Mouse (Mus musculus): Measurements from ENCODE around the gene Zkscan1. TPM values are rescaled to one million over a fixed set of nuclear protein-coding genes. Genes with fewer than 3 reads are reported as not detected.

Gene Zkscan1
- total RNA-seq (2023): 1 to 10 TPM; 6.8 to 8.4 TPM

DNA sequence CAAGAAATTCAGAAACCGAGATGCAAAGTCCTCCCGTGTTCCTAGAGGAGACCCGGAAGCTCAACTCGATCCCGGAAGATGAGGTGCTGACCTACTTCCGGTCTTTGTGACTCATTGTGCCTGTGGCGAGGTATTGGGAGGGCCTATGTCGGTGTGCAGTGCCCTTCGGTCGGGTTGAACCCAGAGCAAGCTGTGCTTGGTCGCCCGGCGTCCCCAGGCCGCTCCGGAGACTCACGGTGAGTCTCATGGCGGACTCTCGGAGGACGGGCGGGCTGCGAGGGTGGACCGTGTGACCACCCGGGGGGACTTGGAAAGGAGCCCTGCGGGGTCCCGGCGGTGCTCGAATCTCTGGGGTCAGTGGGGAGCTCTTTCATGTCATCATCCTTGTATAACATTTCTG lies at the start of gene Zkscan1:
Gene Zkscan1 (plus strand): TSS at position 89 of the 400 bp plus-strand sequence.

GRCm38 (mm10) chr5:138052894-138053293 lies 32.0 kb upstream of the Zkscan1 start, which contains the start of gene Smok3c:
Smok3c (plus strand) TSS chr5:138053194.

DNA sequence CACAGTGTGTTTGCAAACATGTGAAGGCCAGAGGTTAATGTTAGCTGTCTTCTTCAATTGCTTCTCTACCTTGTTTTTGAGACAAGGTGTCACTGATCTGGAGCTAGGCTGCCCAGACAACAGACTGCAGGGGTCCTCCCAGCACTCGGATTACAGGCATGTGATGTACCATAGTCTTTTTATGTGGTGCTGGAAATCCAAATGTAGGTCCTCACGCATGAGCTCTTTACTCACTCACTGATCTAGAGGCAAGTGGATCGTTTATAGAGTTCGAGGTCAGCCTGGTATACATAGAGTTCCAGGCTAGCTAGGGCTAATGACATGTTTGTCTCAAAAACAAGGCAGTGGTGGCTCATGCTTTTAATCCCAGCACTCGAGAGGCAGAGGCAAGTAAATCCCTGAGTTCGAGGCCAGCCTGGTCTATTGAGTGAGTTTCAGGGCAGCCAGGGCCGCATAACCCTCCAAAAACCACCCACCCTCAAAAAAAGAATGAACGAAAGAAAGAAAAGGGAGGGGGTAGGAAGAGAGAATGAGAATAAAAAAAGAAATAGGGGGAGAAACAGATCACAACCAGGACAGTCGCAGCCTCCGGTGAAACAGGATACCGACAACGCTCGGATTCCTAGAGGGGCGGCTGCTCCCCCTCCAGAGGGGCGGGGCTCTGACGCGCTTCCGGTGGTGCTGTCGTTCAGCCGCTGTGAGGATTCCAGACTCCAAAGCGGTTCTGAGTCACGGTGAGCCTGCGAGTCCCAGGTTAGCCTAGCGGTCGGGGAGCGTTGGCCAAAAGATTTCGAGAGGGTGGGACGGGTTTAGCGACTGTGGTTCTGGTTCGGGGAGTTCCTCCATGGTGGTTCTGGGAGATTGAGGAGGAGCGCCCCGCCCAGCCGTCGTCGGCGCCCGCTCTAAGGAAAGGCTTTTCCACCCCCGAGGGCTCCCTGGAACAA lies 31.6 kb downstream of the Zkscan1 start, which contains the start of gene Zscan21:
Gene Zscan21 (plus strand): TSS at position 649 of the 944 bp plus-strand sequence.

GRCm38 (mm10) chr5:138155443-138155976 lies 70.6 kb downstream of the Zkscan1 start, which contains the start of gene Zfp113:
Zfp113 (minus strand) TSS chr5:138155744.

Other genes with a start within 250 kb of the Zkscan1 start
- gene Pilra, start 248.8 kb upstream of the Zkscan1 start, total RNA-seq (2023): 100 to 1,000 TPM; 361 to 394 TPM
- 100 to 1,000 TPM; 203 to 212 TPM for gene Pilrb1, start 227.0 kb upstream of the Zkscan1 start, total RNA-seq (2023)
- gene Pilrb2, start 213.3 kb upstream of the Zkscan1 start, total RNA-seq (2023): 100 to 1,000 TPM; 258 to 269 TPM
- gene Cyp3a13, start 163.5 kb upstream of the Zkscan1 start, total RNA-seq (2023): not detected
- not detected for gene Gjc3, start 122.0 kb upstream of the Zkscan1 start, total RNA-seq (2023)
- gene Azgp1, start 103.6 kb upstream of the Zkscan1 start, total RNA-seq (2023): under 1 TPM; 0.64 to 0.91 TPM
- not detected for gene Smok3a, start 63.8 kb upstream of the Zkscan1 start, total RNA-seq (2023)
- gene Smok3b, start 63.7 kb upstream of the Zkscan1 start, total RNA-seq (2023): not detected
- not detected for gene Smok3c, start 31.9 kb upstream of the Zkscan1 start, total RNA-seq (2023)
- 1 to 10 TPM; 5.3 to 6.4 TPM for gene Zscan21, start 31.8 kb downstream of the Zkscan1 start, total RNA-seq (2023)
- 1 to 10 TPM; 4.4 to 4.8 TPM for gene Zfp113, start 70.7 kb downstream of the Zkscan1 start, total RNA-seq (2023)
- 10 to 100 TPM; 40.2 to 44.5 TPM for gene Cops6, start 76.0 kb downstream of the Zkscan1 start, total RNA-seq (2023)
- gene Ap4m1, start 86.9 kb downstream of the Zkscan1 start, total RNA-seq (2023): 10 to 100 TPM; 24.8 to 30.5 TPM
- gene Mcm7, start 87.3 kb downstream of the Zkscan1 start, total RNA-seq (2023): 100 to 1,000 TPM; 136 to 138 TPM
- 10 to 100 TPM; 23.3 to 24.1 TPM for gene Taf6, start 102.4 kb downstream of the Zkscan1 start, total RNA-seq (2023)
- 10 to 100 TPM in 1 of 2 experiments, 1 to 10 TPM in 1; 9.4 to 14.5 TPM for gene Cnpy4, start 102.4 kb downstream of the Zkscan1 start, total RNA-seq (2023)
- gene Mblac1, start 109.2 kb downstream of the Zkscan1 start, total RNA-seq (2023): 1 to 10 TPM; 4.1 to 4.8 TPM
- under 1 TPM; 0.64 to 0.75 TPM for gene Nxpe5, start 140.8 kb downstream of the Zkscan1 start, total RNA-seq (2023)
- gene Lamtor4, start 170.4 kb downstream of the Zkscan1 start, total RNA-seq (2023): 100 to 1,000 TPM; 171 to 172 TPM
- gene BC037034, start 178.9 kb downstream of the Zkscan1 start, total RNA-seq (2023): 100 to 1,000 TPM; 118 to 120 TPM
- not detected for gene Gal3st4, start 187.8 kb downstream of the Zkscan1 start, total RNA-seq (2023)
- gene Gm43720, start 194.9 kb downstream of the Zkscan1 start, total RNA-seq (2023): not detected
- 1 to 10 TPM; 2.7 to 3.6 TPM for gene Gpc2, start 194.9 kb downstream of the Zkscan1 start, total RNA-seq (2023)
- 1 to 10 TPM; 1.4 to 2.7 TPM for gene Stag3, start 195.2 kb downstream of the Zkscan1 start, total RNA-seq (2023)